Mouse (Mus musculus) cerebellum, adult 9-11 months (tissue): ENCODE data around the gene Ap2s1.

Experiments
- DNase-seq: peaks from one replicate; pipeline ENCODE4 v3.0.0; 2022

The Ap2s1 gene

DNA sequence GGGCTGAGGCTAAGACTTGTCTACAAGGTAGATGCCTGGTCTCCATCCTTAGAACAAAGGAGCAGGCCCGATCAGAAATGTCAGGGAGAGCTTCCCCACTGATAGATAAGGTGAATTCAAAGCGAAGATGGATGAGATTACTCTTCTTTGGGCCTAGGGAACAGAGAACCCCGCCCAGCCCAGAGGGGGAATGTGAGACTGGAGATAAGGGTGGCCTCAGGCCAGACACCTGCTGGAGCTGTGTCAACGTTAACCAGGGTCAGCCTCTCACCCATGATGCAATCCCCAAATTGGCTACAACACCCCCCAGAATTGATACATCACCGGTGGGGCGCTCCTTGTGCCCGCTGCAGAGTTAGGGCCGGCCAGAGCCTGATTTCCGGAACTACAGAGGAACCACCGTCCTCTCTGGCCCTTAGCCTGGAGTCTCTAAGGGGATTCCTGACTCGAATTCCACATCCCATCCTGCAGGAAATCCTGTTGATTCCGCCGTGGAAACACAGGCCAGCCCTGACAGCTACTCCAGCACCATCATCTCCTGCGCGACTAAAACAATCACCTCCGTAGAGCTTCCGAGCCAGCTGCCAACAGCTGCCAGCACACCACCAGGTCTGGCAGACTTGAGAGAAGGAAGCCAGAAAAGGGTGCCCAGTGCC lies 17.3 kb downstream of the Ap2s1 start:
- DNase-seq, result no peak

DNA sequence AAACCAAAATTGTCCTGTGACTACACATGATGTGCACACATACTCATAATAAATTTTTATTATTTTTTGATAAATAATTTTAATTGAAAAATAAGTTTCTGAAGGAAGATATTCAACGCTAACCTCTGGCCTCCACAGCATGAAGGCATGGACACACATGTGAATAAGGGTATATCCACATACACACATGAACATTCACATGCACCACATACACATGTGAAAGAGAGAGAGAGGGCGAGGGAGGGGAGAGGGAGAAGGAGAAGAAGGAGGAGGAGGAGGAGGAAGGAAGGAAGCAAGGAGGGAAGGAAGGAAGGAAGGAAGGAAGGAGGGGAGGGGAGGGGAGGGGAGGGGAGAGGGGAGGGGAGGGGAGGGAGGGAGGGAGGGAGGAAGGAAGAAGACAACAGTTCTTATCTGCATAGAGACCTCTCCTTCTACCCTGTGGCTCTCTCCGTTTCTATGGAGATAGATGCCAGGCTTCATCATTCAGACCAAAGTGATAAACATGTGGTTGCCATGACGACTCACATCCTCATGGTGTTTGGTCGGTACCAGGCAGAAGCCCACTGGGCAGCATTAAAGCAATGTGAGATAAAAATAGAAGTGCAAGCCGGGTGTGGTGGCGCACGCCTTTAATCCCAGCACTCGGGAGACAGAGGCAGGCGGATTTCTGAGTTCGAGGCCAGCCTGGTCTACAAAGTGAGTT lies 20.8 kb downstream of the Ap2s1 start:
- no peak for DNase-seq

GRCm38 (mm10) chr7:16760292-16760691 lies 22.1 kb downstream of the Ap2s1 start:
- no peak for DNase-seq

DNA sequence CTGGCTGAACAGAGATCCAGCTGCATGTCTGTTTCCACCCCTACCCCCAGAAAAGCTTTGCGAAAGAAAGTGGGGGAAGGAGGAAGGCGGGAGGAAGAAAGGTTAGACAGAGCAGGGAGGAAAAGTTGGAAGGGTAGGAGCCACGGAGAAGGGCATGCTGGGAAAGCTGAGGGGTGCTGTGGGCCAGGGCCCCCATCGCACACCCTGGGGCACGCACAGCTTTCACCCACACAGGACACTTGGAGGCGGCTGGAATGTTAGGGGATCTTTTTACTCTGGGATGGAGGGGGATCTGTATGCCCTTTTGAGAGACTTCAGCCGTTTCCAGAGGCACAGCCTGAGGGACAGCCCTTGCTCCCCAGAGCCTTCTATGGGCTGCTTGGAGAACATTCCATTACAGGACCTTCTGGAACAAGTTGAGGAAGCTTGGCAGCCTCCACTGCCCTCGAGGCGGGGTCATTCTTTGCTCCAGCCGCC lies 22.8 kb downstream of the Ap2s1 start:
- no peak for DNase-seq

DNA sequence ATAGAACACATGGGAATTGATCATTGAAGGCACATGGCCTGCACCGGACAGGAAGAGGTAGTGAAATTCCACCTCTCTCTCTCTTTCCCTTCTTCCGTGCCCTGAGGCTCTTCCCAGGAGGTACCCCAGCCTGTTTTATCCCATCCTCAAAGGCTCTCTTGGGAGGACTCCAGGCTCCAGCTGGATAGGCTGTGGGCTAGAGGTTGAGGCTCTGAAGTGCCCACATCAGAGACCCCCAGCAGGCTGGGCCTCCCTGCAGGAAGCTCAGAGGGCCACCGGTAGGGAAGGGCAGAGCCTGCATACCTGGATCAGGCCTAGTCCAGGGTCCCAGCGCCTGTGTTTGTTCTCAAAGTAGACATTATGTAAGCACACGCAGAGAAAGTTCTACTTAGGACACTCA lies 23.4 kb downstream of the Ap2s1 start:
- DNase-seq, result no peak

DNA sequence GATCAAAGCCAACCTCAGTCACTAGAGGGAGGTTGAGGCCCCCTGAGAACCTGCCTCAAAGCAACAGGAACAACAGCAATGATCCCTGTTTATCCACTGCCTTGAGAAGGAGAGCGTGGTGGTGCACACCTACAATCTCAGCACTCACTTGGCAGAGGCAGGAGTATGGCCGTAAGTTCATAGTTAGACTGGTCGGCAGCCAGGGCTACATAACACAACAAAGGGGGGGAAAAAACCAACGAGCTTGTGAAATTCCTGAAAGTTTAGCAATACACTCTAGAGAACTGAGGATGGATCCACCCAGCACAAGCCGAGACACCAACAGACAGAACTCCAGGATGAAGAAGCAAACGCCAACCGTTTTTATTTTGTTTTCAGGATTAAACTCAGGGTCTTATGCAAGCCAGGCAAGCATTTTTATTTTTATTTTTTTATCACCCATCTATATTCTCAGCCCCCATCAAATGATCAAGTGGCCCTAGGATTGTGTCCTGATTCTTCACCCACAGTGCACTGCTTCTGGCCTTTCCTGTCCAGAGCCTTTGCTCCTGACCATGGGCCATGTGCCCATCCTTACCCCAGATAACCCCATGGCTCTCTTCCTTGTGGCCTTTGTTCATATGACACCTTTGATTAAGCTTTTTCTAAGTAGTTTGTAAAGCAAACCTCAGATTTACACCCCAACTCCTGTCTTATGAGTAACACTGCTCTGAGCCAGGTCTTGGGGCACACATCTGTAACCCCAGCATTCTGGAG lies 25.4 kb downstream of the Ap2s1 start:
- no peak for DNase-seq

DNA sequence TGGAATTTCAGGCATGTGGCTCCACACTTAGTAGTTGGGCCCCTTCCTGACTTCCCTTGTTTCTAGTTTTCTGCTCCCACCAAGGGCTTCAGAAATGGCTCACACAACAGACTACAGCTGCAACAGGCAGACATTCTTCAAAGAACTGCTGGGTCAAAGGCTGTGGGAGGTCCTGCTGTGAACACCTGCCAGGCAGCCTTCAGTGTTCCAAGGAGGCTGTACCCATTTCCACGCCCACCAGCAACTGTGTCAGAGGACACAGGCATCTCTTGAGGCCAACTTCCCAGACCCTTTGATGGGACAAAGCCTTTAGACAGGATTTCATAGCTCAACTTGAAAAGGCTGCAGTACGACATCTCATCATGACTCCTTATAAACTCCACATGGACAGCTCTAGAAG lies 28.2 kb downstream of the Ap2s1 start:
- no peak for DNase-seq

GRCm38 (mm10) chr7:16775888-16776287 lies 37.7 kb downstream of the Ap2s1 start:
- DNase-seq, result no peak

GRCm38 (mm10) chr7:16780076-16780475 lies 41.9 kb downstream of the Ap2s1 start:
- DNase-seq, result no peak

GRCm38 (mm10) chr7:16780825-16781554 lies 42.8 kb downstream of the Ap2s1 start, which contains the start of gene Slc1a5:
Slc1a5 (plus strand) TSS chr7:16781340.
- peak; percentile 49 for DNase-seq

DNA sequence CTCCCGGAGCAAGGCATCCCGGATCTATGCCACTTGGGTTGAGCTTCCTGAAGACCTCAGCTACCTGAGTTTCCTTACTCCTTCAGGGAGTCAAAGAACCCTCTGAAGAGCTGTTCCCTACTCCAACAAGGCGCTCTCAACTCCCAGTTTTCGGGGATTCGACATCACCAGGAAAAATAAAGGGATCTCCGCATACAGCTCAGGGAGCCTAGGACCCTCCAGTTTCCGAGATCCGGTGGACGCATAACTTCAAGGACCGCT lies 43.3 kb downstream of the Ap2s1 start:
- DNase-seq, result no peak

DNA sequence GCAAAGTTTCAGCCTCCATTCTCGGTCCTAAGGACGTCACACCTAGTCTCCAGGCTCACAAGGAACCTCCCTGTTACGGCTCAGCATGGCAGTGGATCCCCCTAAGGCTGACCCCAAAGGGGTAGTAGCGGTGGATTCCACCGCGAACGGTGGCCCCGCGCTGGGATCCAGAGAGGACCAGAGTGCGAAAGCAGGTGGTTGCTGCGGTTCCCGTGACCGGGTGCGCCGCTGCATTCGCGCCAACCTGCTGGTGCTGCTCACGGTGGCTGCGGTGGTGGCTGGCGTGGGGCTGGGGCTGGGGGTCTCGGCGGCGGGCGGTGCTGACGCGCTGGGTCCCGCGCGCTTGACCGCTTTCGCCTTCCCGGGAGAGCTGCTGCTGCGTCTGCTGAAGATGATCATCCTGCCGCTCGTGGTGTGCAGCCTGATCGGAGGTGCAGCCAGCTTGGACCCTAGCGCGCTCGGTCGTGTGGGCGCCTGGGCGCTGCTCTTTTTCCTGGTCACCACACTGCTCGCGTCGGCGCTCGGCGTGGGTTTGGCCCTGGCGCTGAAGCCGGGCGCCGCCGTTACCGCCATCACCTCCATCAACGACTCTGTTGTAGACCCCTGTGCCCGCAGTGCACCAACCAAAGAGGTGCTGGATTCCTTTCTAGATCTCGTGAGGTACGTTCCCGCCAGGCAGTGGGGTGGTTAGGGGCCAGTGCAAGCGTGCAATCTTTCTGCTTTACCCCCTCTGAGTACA lies 43.8 kb downstream of the Ap2s1 start:
- no peak for DNase-seq

DNA sequence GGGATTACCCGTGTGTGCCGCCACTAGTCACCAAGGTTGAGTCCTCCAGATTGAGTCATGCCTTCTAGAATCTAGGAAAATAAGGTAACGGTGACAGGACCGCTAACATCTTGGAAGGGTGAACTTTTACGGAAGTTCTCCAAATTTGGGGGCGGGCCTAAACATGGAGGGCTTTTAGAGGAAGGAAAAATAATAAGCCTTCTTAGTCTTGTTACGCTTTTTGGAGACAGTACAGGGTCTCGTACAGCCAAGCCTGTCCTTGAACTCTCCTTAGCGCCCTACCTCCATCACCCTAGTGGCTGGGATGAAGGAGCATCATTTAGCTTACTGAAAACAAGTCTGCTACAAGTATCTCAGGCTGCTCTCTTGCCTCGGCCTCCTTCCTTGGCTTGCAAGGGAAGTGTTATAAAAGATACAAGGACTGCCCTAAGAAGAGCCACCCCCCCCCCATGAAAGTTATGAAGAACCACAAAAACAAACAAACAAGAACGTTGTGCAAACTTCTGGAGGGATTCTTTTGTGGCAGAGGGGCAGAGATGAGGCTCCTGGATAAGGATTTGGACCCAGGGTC lies 44.4 kb downstream of the Ap2s1 start:
- no peak for DNase-seq

- no peak for DNase-seq
These were observed 45.0 kb downstream of the Ap2s1 start for GRCm38 (mm10) chr7:16783224-16783688.

GRCm38 (mm10) chr7:16783758-16784415 lies 45.7 kb downstream of the Ap2s1 start:
- no peak for DNase-seq

- DNase-seq, result no peak
These were observed 46.3 kb downstream of the Ap2s1 start for GRCm38 (mm10) chr7:16784498-16784976.

- DNase-seq, result no peak
These were observed 47.4 kb downstream of the Ap2s1 start for GRCm38 (mm10) chr7:16785541-16786083.

DNA sequence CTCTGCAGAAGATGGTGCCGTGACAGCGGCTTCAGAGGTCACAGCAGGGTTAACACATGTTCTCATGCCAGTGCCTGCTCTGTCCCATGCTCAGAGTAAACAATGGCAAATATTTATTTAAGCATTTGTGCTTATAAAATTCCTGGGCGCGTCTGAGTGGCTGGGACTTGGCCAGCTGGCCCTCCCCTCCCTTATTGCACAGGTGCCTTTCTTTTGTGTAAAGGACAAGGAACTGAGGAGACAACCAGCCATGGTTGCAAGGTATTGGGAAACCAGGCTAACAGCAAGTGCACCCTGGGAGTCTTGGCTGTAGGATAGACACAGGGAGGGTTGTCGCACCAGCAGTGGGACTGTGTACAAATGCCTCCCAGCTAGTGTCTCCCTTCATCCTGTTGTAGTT lies 54.1 kb downstream of the Ap2s1 start:
- no peak for DNase-seq

DNA sequence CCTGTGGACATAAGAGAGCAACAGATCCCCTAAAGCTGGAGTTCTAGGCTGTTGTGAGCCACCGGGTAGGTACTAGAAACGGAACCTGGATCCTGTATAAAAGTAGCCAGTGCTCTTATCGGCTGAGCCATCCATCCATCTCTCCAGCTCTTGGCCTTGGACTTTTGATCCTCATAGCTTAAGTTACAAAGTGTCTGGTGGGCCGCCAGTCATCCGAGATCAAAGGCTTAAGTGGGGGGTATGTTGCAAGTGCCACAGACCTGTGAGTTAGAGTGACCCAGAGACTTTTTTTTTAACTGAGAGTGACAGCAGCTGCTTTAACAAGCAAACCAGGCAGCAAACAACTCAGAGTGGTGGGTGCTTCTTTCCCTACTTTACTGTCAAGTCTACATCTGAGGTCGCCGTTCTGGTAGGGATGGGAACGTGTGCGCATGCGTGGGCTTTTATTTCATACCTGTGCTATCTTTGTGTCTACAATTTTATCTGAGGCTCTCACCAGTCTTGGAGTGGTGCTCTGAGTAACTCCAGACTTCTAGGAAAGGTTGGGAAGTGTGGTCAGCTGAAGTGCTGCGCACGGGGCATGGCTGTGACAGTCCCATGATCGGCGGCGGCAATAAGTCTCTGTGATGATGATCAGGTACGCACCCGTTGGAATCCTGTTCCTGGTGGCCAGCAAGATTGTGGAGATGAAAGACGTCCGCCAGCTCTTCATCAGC lies 55.0 kb downstream of the Ap2s1 start:
- DNase-seq, result no peak

DNA sequence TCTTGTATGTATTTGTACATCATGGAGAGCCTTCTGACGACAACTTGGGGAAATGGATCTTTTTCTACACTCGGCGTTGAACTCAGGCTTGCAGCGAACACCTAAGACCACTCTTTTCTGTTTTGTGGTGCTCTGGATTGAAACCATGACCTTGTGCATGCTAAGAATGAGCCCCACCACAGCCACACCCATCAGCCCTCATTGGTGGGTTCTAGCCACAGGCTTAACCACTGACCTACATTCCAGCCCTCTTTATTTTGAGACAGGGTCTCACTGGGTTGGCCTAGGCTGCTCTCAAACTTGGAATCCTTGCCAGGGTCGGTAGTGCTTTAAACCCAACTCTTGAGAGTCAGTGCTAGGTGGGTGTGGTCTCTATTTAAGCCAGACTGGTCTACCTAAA lies 56.7 kb downstream of the Ap2s1 start:
- DNase-seq, result no peak
